Mouse (Mus musculus) 3T3-L1 (cell line): ENCODE results near the gene 4930455H04Rik.

Experiments used
- DNase-seq: peaks from one replicate; pipeline ENCODE4 v3.0.0-alpha.2; 2015; ENCODE audit warnings: low read depth, low spot score

The 4930455H04Rik gene

GRCm38 (mm10) chr3:116966800-116967199, 1.3 kb upstream of the 4930455H04Rik start:
- peak; percentile 84 for DNase-seq

- DNase-seq = no peak
These were observed 631 bp upstream of the 4930455H04Rik start for GRCm38 (mm10) chr3:116967436-116967835.

GRCm38 (mm10) chr3:116968540-116968997, 502 bp downstream of the 4930455H04Rik start, which contains the start of gene Palmd:
Palmd (minus strand) TSS chr3:116968987.
- no peak for DNase-seq

- no peak for DNase-seq
These were observed 936 bp downstream of the 4930455H04Rik start for GRCm38 (mm10) chr3:116969003-116969402.

GRCm38 (mm10) chr3:116969786-116970185, 1.7 kb downstream of the 4930455H04Rik start:
- DNase-seq = no peak

- no peak for DNase-seq
These were observed 13.9 kb downstream of the 4930455H04Rik start for GRCm38 (mm10) chr3:116981811-116982575.

GRCm38 (mm10) chr3:116985042-116985455, 17.0 kb downstream of the 4930455H04Rik start:
- no peak for DNase-seq

- DNase-seq = no peak
These were observed 17.7 kb downstream of the 4930455H04Rik start for GRCm38 (mm10) chr3:116985741-116986140.

GRCm38 (mm10) chr3:116986451-116986850, 18.4 kb downstream of the 4930455H04Rik start:
- DNase-seq = no peak

- DNase-seq = no peak
These were observed 20.2 kb downstream of the 4930455H04Rik start for GRCm38 (mm10) chr3:116988221-116988620.

GRCm38 (mm10) chr3:116991180-116991579, 23.1 kb downstream of the 4930455H04Rik start:
- DNase-seq = no peak

GRCm38 (mm10) chr3:116993011-116993410, 24.9 kb downstream of the 4930455H04Rik start:
- DNase-seq = no peak

GRCm38 (mm10) chr3:117001686-117002485, 33.8 kb downstream of the 4930455H04Rik start:
- DNase-seq = no peak

GRCm38 (mm10) chr3:117003379-117003778, 35.3 kb downstream of the 4930455H04Rik start:
- no peak for DNase-seq

GRCm38 (mm10) chr3:117006636-117007035, 38.6 kb downstream of the 4930455H04Rik start:
- no peak for DNase-seq

GRCm38 (mm10) chr3:117007340-117007739, 39.3 kb downstream of the 4930455H04Rik start:
- no peak for DNase-seq

- no peak for DNase-seq
These were observed 42.1 kb downstream of the 4930455H04Rik start for GRCm38 (mm10) chr3:117010182-117010581.

GRCm38 (mm10) chr3:117020319-117020718, 52.3 kb downstream of the 4930455H04Rik start:
- DNase-seq = no peak

GRCm38 (mm10) chr3:117021907-117022306, 53.8 kb downstream of the 4930455H04Rik start:
- DNase-seq = no peak

- peak; percentile 29 for DNase-seq
These were observed 56.0 kb downstream of the 4930455H04Rik start for GRCm38 (mm10) chr3:117024111-117024510.

GRCm38 (mm10) chr3:117024557-117024956, 56.5 kb downstream of the 4930455H04Rik start:
- no peak for DNase-seq

- no peak for DNase-seq
These were observed 57.4 kb downstream of the 4930455H04Rik start for GRCm38 (mm10) chr3:117025421-117025820.
